Mouse (Mus musculus) kidney, adult 2 months (tissue): ENCODE measurements around the gene Mef2d. TPM values are rescaled to one million over a fixed set of nuclear protein-coding genes. Genes with fewer than 3 reads are reported as not detected.

Experiments used
- DNase-seq: peaks from one replicate; pipeline ENCODE4 v3.0.0; 2021
- H3K27ac ChIP-seq: fragments of 200-500 bp; 2 replicates; pipeline ENCODE4 v1.5.1; 2012; ENCODE audit warnings: low read depth, low read length, control low read depth, inconsistent platforms; ENCODE audit not compliant: insufficient read depth
- H3K27me3 ChIP-seq: fragments of 200-500 bp; replicated peaks from 2 replicates; pipeline ENCODE4 v1.6.1; 2012; ENCODE audit warnings: mild to moderate bottlenecking, moderate library complexity, low read length, inconsistent platforms; ENCODE audit not compliant: control insufficient read depth, insufficient read depth
- H3K36me3 ChIP-seq: fragments of 200-500 bp; 2 replicates; pipeline ENCODE4 v1.6.1; 2012; ENCODE audit warnings: mild to moderate bottlenecking, moderate library complexity, low read length, inconsistent platforms; ENCODE audit not compliant: control insufficient read depth, insufficient read depth
- H3K4me1 ChIP-seq: fragments of 200-500 bp; 2 replicates; pipeline ENCODE4 v1.6.1; 2011; ENCODE audit warnings: low read length; ENCODE audit not compliant: control insufficient read depth, insufficient read depth
- H3K4me3 ChIP-seq: fragments of 200-500 bp; 2 replicates; pipeline ENCODE4 v1.5.1; 2011; ENCODE audit warnings: mild to moderate bottlenecking, low read depth, low read length, control low read depth; ENCODE audit not compliant: insufficient read depth
- CTCF ChIP-seq: fragments of 200-500 bp; conservative IDR thresholded peaks from 2 replicates; pipeline ENCODE4 v1.5.1; 2011; ENCODE audit warnings: low read depth, mild to moderate bottlenecking, control low read depth, low read length, moderate library complexity, mixed read lengths; ENCODE audit not compliant: insufficient read depth, insufficient read length
- POLR2A ChIP-seq: fragments of 200-500 bp; IDR thresholded peaks from one replicate; pipeline ENCODE4 v1.6.1; 2011; ENCODE audit warnings: low read depth, low read length, control low read depth
- WGBS: fragments of 180-500 bp; shearing (Covaris S2); methylation state at CpG from one replicate; pipeline ENCODE4 v1.1.7; 2018; 5-methylcytosine and 5-hydroxymethylcytosine counted together
- polyA plus RNA-seq: library from polyadenylated mRNA; depleted of rRNA; stranded (reverse); fragments of >200 nt; gene quantifications from 2 replicates; pipeline ENCODE4 v1.2.3, GENCODE M21; 2012; rRNA removed

Mef2d gene
- polyA plus RNA-seq, 1 experiment: 41.8 TPM

DNA sequence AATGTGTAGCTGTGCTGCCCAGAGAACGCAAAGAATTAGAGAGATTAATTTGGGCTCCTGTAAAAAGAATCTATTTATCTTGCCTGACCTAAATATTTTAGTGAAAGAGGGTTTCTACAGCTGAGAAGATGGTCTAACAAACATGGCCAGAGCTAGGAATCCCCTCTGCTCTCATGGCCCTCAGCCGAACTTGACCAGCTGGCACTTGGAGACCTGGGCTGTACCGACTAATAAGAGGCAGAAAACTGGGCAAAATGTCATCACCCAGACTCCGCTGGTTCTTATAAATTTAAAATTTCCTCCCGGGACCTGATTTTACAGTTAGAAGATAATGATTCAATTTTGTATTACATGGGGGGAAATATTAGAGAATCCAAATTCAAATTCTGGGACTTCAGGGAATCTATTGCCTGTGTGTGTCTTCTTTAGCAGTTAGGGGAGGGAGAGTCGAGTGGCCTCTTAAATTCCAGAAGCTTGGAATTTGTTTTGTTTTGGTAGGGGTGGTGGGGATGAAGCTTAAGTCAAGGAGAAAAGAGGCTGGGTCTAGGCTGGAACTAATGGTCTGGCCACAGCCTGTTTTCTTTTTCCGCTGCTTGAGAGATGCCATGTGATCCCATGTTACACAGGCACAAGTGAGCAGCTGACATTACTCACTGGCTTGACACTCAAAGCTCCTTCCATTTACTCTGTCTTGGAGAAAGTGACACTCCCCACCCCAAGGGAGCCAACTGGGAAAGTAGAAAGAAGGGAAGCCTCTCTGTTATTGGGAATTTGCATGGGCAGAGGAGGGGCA, 74.6 kb downstream of the Mef2d start:
- Histone ChIP-seq H3K36me3 (no peaks in the 10 kb centered on the region), H3K27ac (no peak overlapping the region), H3K4me1 (no peaks in the 10 kb centered on the region), H3K27me3 (peaks cover 8% of the 10 kb centered on the region), H3K4me3 (no peak overlapping the region)
- WGBS: 28% methylated on average over 7 of the region's 7 CpGs
- no peak for TF ChIP-seq CTCF
- no peak for DNase-seq

DNA sequence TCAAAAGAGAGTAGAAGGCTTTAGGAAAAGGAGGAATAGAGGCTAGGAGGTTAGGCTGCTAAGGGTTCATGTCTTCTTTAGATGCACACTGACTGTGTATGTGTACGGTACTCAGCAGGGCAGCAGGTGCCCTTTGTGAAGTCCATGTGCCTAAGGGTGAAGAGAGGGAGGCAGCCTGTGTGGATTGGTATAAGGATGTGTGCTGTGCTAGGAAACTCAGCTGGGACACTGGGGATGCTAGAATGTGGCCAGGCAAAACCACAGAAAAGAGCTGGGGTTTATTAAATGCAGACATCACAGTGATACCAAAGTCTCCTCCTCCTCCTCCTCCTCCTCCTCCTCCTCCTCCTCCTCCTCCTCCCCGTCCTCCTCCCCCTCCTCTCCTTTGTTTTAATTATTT, 75.5 kb downstream of the Mef2d start:
- no peaks in the 10 kb centered on the region for H3K36me3 ChIP-seq
- 26% methylated on average over 2 of the region's 2 CpGs for WGBS
- no peak overlapping the region for H3K4me3 ChIP-seq
- H3K4me1 ChIP-seq: no peaks in the 10 kb centered on the region
- no peak for TF ChIP-seq CTCF
- TF ChIP-seq POLR2A: no peak
- DNase-seq: no peak
- H3K27me3 ChIP-seq: peaks cover 8% of the 10 kb centered on the region
- no peak overlapping the region for H3K27ac ChIP-seq

DNA sequence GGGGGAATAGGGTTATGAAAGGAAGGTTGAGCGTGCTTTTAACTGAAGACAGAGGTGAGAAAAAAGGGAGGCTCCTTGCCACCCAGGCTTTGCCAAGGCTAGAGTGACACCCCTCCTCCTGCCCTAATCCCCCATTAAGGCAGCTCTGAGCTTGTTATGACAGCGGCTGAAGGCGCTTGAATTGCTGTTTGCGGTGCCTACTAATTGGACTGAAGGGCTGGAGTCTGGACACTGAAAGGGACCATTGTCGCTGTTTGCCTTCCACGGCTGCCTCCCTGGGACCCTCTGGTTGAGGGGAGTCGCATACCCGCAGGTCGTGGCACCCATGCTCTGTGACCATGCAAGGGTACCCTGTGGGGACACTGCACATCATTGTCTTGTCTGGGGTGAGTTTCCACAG, 77.8 kb downstream of the Mef2d start:
- Histone ChIP-seq H3K4me1 (no peaks in the 10 kb centered on the region), H3K4me3 (no peak overlapping the region), H3K36me3 (no peaks in the 10 kb centered on the region), H3K27me3 (peaks cover 2% of the 10 kb centered on the region), H3K27ac (no peak overlapping the region)
- 14% methylated on average over 9 of the region's 9 CpGs for WGBS
- no peak for TF ChIP-seq CTCF
- TF ChIP-seq POLR2A: no peak
- DNase-seq: no peak

DNA sequence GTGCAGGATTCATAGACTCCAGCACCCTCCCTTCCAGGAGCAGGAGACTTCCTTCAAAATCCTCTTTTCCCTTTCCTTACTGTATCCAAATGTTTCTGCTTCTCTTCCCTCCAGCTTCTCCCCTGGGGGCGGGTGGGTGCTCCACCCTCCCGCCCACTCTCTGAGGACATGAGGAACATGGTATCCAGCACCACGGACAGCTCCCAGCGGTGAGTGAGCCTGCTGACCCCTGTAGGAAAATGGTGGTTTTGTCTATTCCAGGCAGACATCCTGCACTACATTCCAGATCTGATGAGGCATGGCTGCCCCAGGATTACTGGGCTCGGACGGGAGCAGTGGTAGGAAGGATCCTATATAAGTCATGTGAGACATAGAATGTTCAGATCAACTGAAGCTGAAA, 78.7 kb downstream of the Mef2d start:
- peaks cover 2% of the 10 kb centered on the region; the same call in 1 of the 2 replicates for H3K27me3 ChIP-seq
- H3K4me3 ChIP-seq: no peak overlapping the region
- TF ChIP-seq POLR2A: no peak
- peak; percentile 39; the same call in 1 of the 2 replicates for TF ChIP-seq CTCF
- no peak overlapping the region for H3K27ac ChIP-seq
- 2% methylated on average over 6 of the region's 6 CpGs for WGBS
- no peaks in the 10 kb centered on the region for H3K36me3 ChIP-seq
- DNase-seq: peak; percentile 64
- H3K4me1 ChIP-seq: no peaks in the 10 kb centered on the region

Other genes with a start within 250 kb of the Mef2d start
- 104 and 113 TPM in 2 replicates for gene Hdgf, start 236.1 kb upstream of the Mef2d start, polyA plus RNA-seq
- 71.9 and 100 TPM in 2 replicates for gene Mrpl24, start 222.9 kb upstream of the Mef2d start, polyA plus RNA-seq
- 11.0 and 11.5 TPM in 2 replicates for gene Isg20l2, start 212.1 kb upstream of the Mef2d start, polyA plus RNA-seq
- 19.3 and 27.3 TPM in 2 replicates for gene Rrnad1, start 211.7 kb upstream of the Mef2d start, polyA plus RNA-seq
- gene Crabp2, start 193.7 kb upstream of the Mef2d start, polyA plus RNA-seq: 0.88 and 0.94 TPM in 2 replicates
- 7.2 and 7.5 TPM in 2 replicates for gene Nes, start 171.3 kb upstream of the Mef2d start, polyA plus RNA-seq
- 0.34 and 0.48 TPM in 2 replicates for gene Bcan, start 142.1 kb upstream of the Mef2d start, polyA plus RNA-seq
- not detected in 2 replicates for gene Hapln2, start 114.8 kb upstream of the Mef2d start, polyA plus RNA-seq
- gene Gpatch4, start 99.3 kb upstream of the Mef2d start, polyA plus RNA-seq: 5.1 and 7.4 TPM in 2 replicates
- 141 and 165 TPM in 2 replicates for gene Naxe, start 83.9 kb upstream of the Mef2d start, polyA plus RNA-seq
- 0.15 TPM in 1 of 2 replicates, not detected in the other for gene Ttc24, start 64.1 kb upstream of the Mef2d start, polyA plus RNA-seq
- gene Iqgap3, start 60.4 kb upstream of the Mef2d start, polyA plus RNA-seq: 0.81 and 0.83 TPM in 2 replicates
- 94.4 and 106 TPM in 2 replicates for gene Rhbg, start 112.3 kb downstream of the Mef2d start, polyA plus RNA-seq
- gene Gm38392, start 144.8 kb downstream of the Mef2d start, polyA plus RNA-seq: 0.22 and 0.23 TPM in 2 replicates
- 5.7 and 8.0 TPM in 2 replicates for gene Tsacc, start 154.6 kb downstream of the Mef2d start, polyA plus RNA-seq
- 132 and 157 TPM in 2 replicates for gene Cct3, start 154.7 kb downstream of the Mef2d start, polyA plus RNA-seq
- gene Glmp, start 182.7 kb downstream of the Mef2d start, polyA plus RNA-seq: 426 and 429 TPM in 2 replicates
- 14.1 and 15.2 TPM in 2 replicates for gene Tmem79, start 193.8 kb downstream of the Mef2d start, polyA plus RNA-seq
- gene Smg5, start 193.9 kb downstream of the Mef2d start, polyA plus RNA-seq: 47.8 and 54.6 TPM in 2 replicates
- 3.6 and 5.9 TPM in 2 replicates for gene Paqr6, start 222.2 kb downstream of the Mef2d start, polyA plus RNA-seq
- gene Bglap3, start 230.4 kb downstream of the Mef2d start, polyA plus RNA-seq: 3.2 and 3.5 TPM in 2 replicates
- not detected in 2 replicates for gene Bglap2, start 236.3 kb downstream of the Mef2d start, polyA plus RNA-seq
- gene Bglap, start 242.1 kb downstream of the Mef2d start, polyA plus RNA-seq: 0.61 TPM in 1 of 2 replicates, not detected in the other